Mouse (Mus musculus) megakaryocyte progenitor cell, adult 5-6 weeks (primary cell): Measurements from ENCODE around the gene Nosip. TPM values are rescaled to one million over a fixed set of nuclear protein-coding genes. Genes with fewer than 3 reads are reported as not detected.
A peak's percentile ranks its signal among the peaks of the same experiment; 100 is the strongest.
"Not testable (repeated sequence)": the region's sequence is repeated elsewhere in the genome, so short reads cannot be mapped to it uniquely, and the experiment has no call there.

Experiments used
- ATAC-seq: replicated peaks from 2 replicates; pipeline ENCODE4 v1.8.0; 2016; ENCODE audit warnings: mild to moderate bottlenecking, moderate TSS enrichment, inconsistent platforms; ENCODE audit not compliant: poor library complexity
- total RNA-seq, 2 experiments: library from RNA; stranded (forward) in 1 of 2; stranded (reverse) in 1 of 2; fragments of 157-497, 149-512 nt in 1 of 2; fragments of 200-1000 nt in 1 of 2; gene quantifications; 2 replicates each; pipeline versions ENCODE4 v1.2.3 to v1.2.4; 2015 to 2017

Nosip gene
- total RNA-seq, 2 experiments from 2014 or later = 45.0 to 49.2 TPM

GRCm38 (mm10) chr7:45107052-45107645, 44.9 kb downstream of the Nosip start:
- peak; percentile 35 for ATAC-seq

- ATAC-seq = not testable (repeated sequence)
Measured at GRCm38 (mm10) chr7:45110089-45110488, 47.9 kb downstream of the Nosip start.

- no peak for ATAC-seq
Measured at GRCm38 (mm10) chr7:45111940-45112339, 49.7 kb downstream of the Nosip start.

GRCm38 (mm10) chr7:45112529-45112928, 50.3 kb downstream of the Nosip start:
- no peak for ATAC-seq

GRCm38 (mm10) chr7:45113476-45113875, 51.2 kb downstream of the Nosip start:
- no peak for ATAC-seq

- no peak for ATAC-seq
Measured at GRCm38 (mm10) chr7:45117566-45117965, 55.3 kb downstream of the Nosip start.

- ATAC-seq = no peak
Measured at GRCm38 (mm10) chr7:45118336-45118735, 56.1 kb downstream of the Nosip start.

GRCm38 (mm10) chr7:45119780-45120709, 57.8 kb downstream of the Nosip start:
- ATAC-seq = no peak

GRCm38 (mm10) chr7:45121404-45121803, 59.2 kb downstream of the Nosip start:
- ATAC-seq = peak; percentile 7

GRCm38 (mm10) chr7:45121966-45122365, 59.7 kb downstream of the Nosip start:
- ATAC-seq = no peak

GRCm38 (mm10) chr7:45122561-45123185, 60.4 kb downstream of the Nosip start:
- ATAC-seq = no peak

GRCm38 (mm10) chr7:45123186-45123570, 60.9 kb downstream of the Nosip start:
- ATAC-seq = no peak

GRCm38 (mm10) chr7:45124224-45125143, 62.3 kb downstream of the Nosip start, which contains the start of gene Rps11:
Gene Rps11 (minus strand): TSS chr7:45124439.
- peak; percentile 61 for ATAC-seq

GRCm38 (mm10) chr7:45125144-45125600, 62.9 kb downstream of the Nosip start:
- ATAC-seq = no peak

GRCm38 (mm10) chr7:45125649-45126048, 63.4 kb downstream of the Nosip start:
- not testable (repeated sequence) for ATAC-seq

- ATAC-seq = no peak
Measured at GRCm38 (mm10) chr7:45126147-45126843, 64.1 kb downstream of the Nosip start.

- ATAC-seq = no peak
Measured at GRCm38 (mm10) chr7:45126844-45127699, 64.8 kb downstream of the Nosip start.
